8 mouse cellular contexts compared by ENCODE assay signal in genomic region chr11:72469217-72469616, GRCm38 (mm10). TPM values are rescaled to one million over a fixed set of nuclear protein-coding genes. Genes with fewer than 3 reads are reported as not detected.
DNase-seq lines count a peak whose midpoint lies in the region; ATAC-seq lines count a peak whose summit lies in the region.

No protein-coding gene starts in this region.

- H3K9me3 ChIP-seq in embryonic facial prominence, embryonic 10.5 days: no peaks in the 10 kb centered on the region
- no peaks in the 10 kb centered on the region for H3K9me3 ChIP-seq in heart, embryonic 13.5 days
- no peaks in the 10 kb centered on the region for H3K9me3 ChIP-seq in kidney, embryonic 14.5 days (ENCODE audit: control insufficient read depth, low read length)
- H3K9me3 ChIP-seq in liver, embryonic 16.5 days (replicated peaks; ENCODE audit: control insufficient read depth, low read length): no peaks in the 10 kb centered on the region

- WGBS in embryonic facial prominence, embryonic 10.5 days: 32% methylated on average over 5 of the region's 5 CpGs
- WGBS in heart, embryonic 13.5 days: 24% methylated on average over 5 of the region's 5 CpGs
- WGBS in kidney, embryonic 14.5 days: 21% methylated on average over 5 of the region's 5 CpGs
- 16% methylated on average over 5 of the region's 5 CpGs for WGBS in liver, embryonic 16.5 days (ENCODE audit: insufficient replicate concordance)

- H3K36me3 ChIP-seq in embryonic facial prominence, embryonic 10.5 days (replicated peaks): no peaks in the 10 kb centered on the region
- H3K36me3 ChIP-seq in heart, embryonic 13.5 days: no peaks in the 10 kb centered on the region
- H3K36me3 ChIP-seq in kidney, embryonic 14.5 days (ENCODE audit: control insufficient read depth, insufficient read depth, low read length): no peaks in the 10 kb centered on the region
- no peaks in the 10 kb centered on the region for H3K36me3 ChIP-seq in liver, embryonic 16.5 days (ENCODE audit: control insufficient read depth, insufficient read depth)

- peak overlapping the region; percentile 70; the same call in 1 of the 2 replicates for H3K27ac ChIP-seq in embryonic facial prominence, embryonic 10.5 days (replicated peaks)
- peak overlapping the region; percentile 72 for H3K27ac ChIP-seq in heart, embryonic 13.5 days (replicated peaks)
- peak overlapping the region; percentile 56; the same call in 1 of the 2 replicates for H3K27ac ChIP-seq in kidney, embryonic 14.5 days (ENCODE audit: low read depth, low read length)
- H3K27ac ChIP-seq in liver, embryonic 16.5 days (ENCODE audit: low read length): peak overlapping the region; percentile 64

- DNase-seq in retina, postnatal 1 day: peak; percentile 76
- no peak for DNase-seq in retina, embryonic 14.5 days (ENCODE audit: low spot score)
- peak; percentile 45 for DNase-seq in embryonic facial prominence, embryonic 10.5 days (ENCODE audit: low spot score)
- DNase-seq in right cerebral cortex, postnatal 36 days (ENCODE audit: low spot score in 2 of 2): peak; percentile 30 to 54
- DNase-seq in thymus, adult 18-20 months: no peak

- H3K27me3 ChIP-seq in embryonic facial prominence, embryonic 10.5 days (replicated peaks; ENCODE audit: low read depth, poor library complexity, severe bottlenecking): no peaks in the 10 kb centered on the region
- no peaks in the 10 kb centered on the region for H3K27me3 ChIP-seq in heart, embryonic 13.5 days (replicated peaks)
- H3K27me3 ChIP-seq in kidney, embryonic 14.5 days (ENCODE audit: control insufficient read depth, insufficient read depth, low read length): no peaks in the 10 kb centered on the region
- no peaks in the 10 kb centered on the region for H3K27me3 ChIP-seq in liver, embryonic 16.5 days (ENCODE audit: control insufficient read depth, insufficient read depth, low read depth, low read length)

- no peak overlapping the region for H3K4me2 ChIP-seq in heart, embryonic 13.5 days
- no peak overlapping the region for H3K4me2 ChIP-seq in kidney, embryonic 14.5 days (replicated peaks; ENCODE audit: low read depth, low read length)
- no peak overlapping the region for H3K4me2 ChIP-seq in liver, embryonic 16.5 days (ENCODE audit: low read depth, low read length)

- H3K4me3 ChIP-seq in embryonic facial prominence, embryonic 10.5 days: no peak overlapping the region
- H3K4me3 ChIP-seq in heart, embryonic 13.5 days: no peak overlapping the region
- H3K4me3 ChIP-seq in kidney, embryonic 14.5 days (ENCODE audit: low read length): no peak overlapping the region
- no peak overlapping the region for H3K4me3 ChIP-seq in liver, embryonic 16.5 days (ENCODE audit: low read depth, low read length)

- ATAC-seq in heart, embryonic 13.5 days (ENCODE audit: extremely low read depth, insufficient number of reproducible peaks, low FRiP score, low TSS enrichment): peak; percentile 55
- ATAC-seq in kidney, embryonic 14.5 days (ENCODE audit: low FRiP score, low TSS enrichment): peak; percentile 57
- ATAC-seq in liver, embryonic 16.5 days (ENCODE audit: low read depth): peak; percentile 59

- H3K9ac ChIP-seq in heart, embryonic 13.5 days: no peak overlapping the region
- no peak overlapping the region for H3K9ac ChIP-seq in kidney, embryonic 14.5 days (ENCODE audit: low read depth, low read length)
- H3K9ac ChIP-seq in liver, embryonic 16.5 days (ENCODE audit: low read depth, low read length): no peak overlapping the region; the same call in 1 of the 2 replicates

- peaks cover 75% of the 10 kb centered on the region for H3K4me1 ChIP-seq in embryonic facial prominence, embryonic 10.5 days
- H3K4me1 ChIP-seq in heart, embryonic 13.5 days: peaks cover 53% of the 10 kb centered on the region
- H3K4me1 ChIP-seq in kidney, embryonic 14.5 days (ENCODE audit: control insufficient read depth, insufficient read depth, low read length): peaks cover 24% of the 10 kb centered on the region
- peaks cover 58% of the 10 kb centered on the region for H3K4me1 ChIP-seq in liver, embryonic 16.5 days (ENCODE audit: control insufficient read depth, low read depth, low read length)

RNA-seq across cellular contexts. Expression of gene Spns2, which starts 20.5 kb away (rescaled TPM):
- polyA plus RNA-seq in embryonic facial prominence, embryonic 10.5 days (2016; fragmentation: Nextera tagmentation; extraction: Ambion mirVana): 3.3 TPM in 2 replicates
- 1.9 and 2.4 TPM in 2 replicates for polyA plus RNA-seq in heart, embryonic 13.5 days (2015; fragmentation: Nextera tagmentation; extraction: Ambion mirVana)
- polyA plus RNA-seq in kidney, embryonic 14.5 days (2014; fragmentation: Nextera tagmentation; extraction: Ambion mirVana): 2.0 and 2.4 TPM in 2 replicates
- polyA plus RNA-seq in liver, embryonic 16.5 days (2015; fragmentation: Nextera tagmentation; extraction: Ambion mirVana): 3.7 and 5.7 TPM in 2 replicates

RNA-seq across cellular contexts. Expression of gene Mybbp1a, which starts 28.1 kb away (rescaled TPM):
- polyA plus RNA-seq in embryonic facial prominence, embryonic 10.5 days (2016; fragmentation: Nextera tagmentation; extraction: Ambion mirVana): 257 and 263 TPM in 2 replicates
- polyA plus RNA-seq in heart, embryonic 13.5 days (2015; fragmentation: Nextera tagmentation; extraction: Ambion mirVana): 82.3 and 88.2 TPM in 2 replicates
- polyA plus RNA-seq in kidney, embryonic 14.5 days (2014; fragmentation: Nextera tagmentation; extraction: Ambion mirVana): 129 and 173 TPM in 2 replicates
- 62.3 and 68.2 TPM in 2 replicates for polyA plus RNA-seq in liver, embryonic 16.5 days (2015; fragmentation: Nextera tagmentation; extraction: Ambion mirVana)

RNA-seq across cellular contexts. Expression of gene Ggt6, which starts 33.9 kb away (rescaled TPM):
- 0.10 TPM in 1 of 2 replicates, not detected in the other for polyA plus RNA-seq in embryonic facial prominence, embryonic 10.5 days (2016; fragmentation: Nextera tagmentation; extraction: Ambion mirVana)
- not detected in 2 replicates for polyA plus RNA-seq in heart, embryonic 13.5 days (2015; fragmentation: Nextera tagmentation; extraction: Ambion mirVana)
- polyA plus RNA-seq in kidney, embryonic 14.5 days (2014; fragmentation: Nextera tagmentation; extraction: Ambion mirVana): 0.31 and 0.76 TPM in 2 replicates
- polyA plus RNA-seq in liver, embryonic 16.5 days (2015; fragmentation: Nextera tagmentation; extraction: Ambion mirVana): 0.25 and 0.94 TPM in 2 replicates

RNA-seq across cellular contexts. Expression of gene Smtnl2, which starts 57.7 kb away (rescaled TPM):
- polyA plus RNA-seq in embryonic facial prominence, embryonic 10.5 days (2016; fragmentation: Nextera tagmentation; extraction: Ambion mirVana): 16.4 and 16.6 TPM in 2 replicates
- 145 and 160 TPM in 2 replicates for polyA plus RNA-seq in heart, embryonic 13.5 days (2015; fragmentation: Nextera tagmentation; extraction: Ambion mirVana)
- 30.0 and 56.1 TPM in 2 replicates for polyA plus RNA-seq in kidney, embryonic 14.5 days (2014; fragmentation: Nextera tagmentation; extraction: Ambion mirVana)
- polyA plus RNA-seq in liver, embryonic 16.5 days (2015; fragmentation: Nextera tagmentation; extraction: Ambion mirVana): 3.1 and 4.9 TPM in 2 replicates

Comparison
In these comparisons a context has a peak if more than half of its experiments do, and no peak if none do; other contexts are left out.
1. DNase-seq: peak in retina, postnatal 1 day (single experiment), embryonic facial prominence, embryonic 10.5 days (single experiment) and right cerebral cortex, postnatal 36 days (2 of 2); none in retina, embryonic 14.5 days (single experiment) and thymus, adult 18-20 months (0 of 2).
2. Peak in every context shown above with its lines, with median percentiles within 50 percentile points of each other: H3K27ac ChIP-seq and ATAC-seq.